Mouse (Mus musculus) kidney, postnatal 0 days (tissue): ENCODE measurements at regions not wholly inside any gene's neighbourhood (a gene's known extent, or its start where the extent isn't known, plus 50 kb on each side); places are given as distances from the start of the nearest gene placed in this dataset.

Experiments
- ATAC-seq: fragments of 200-750 bp; cut with Nextera tagmentation; replicated peaks from 2 replicates; pipeline ENCODE4 v1.8.0; 2017; ENCODE audit warnings: low read depth, moderate number of reproducible peaks, moderate TSS enrichment, moderate library complexity; ENCODE audit not compliant: low FRiP score
- DNase-seq: peaks from one replicate; pipeline ENCODE4 v3.0.0-alpha.2; 2016; ENCODE audit warnings: low spot score
- H3K27ac ChIP-seq: fragments of 300-500 bp; sonication (generic); 2 replicates; pipeline ENCODE4 v1.5.1; 2014; ENCODE audit warnings: mild to moderate bottlenecking
- H3K27me3 ChIP-seq: fragments of 300-500 bp; sonication (generic); 2 replicates; pipeline ENCODE4 v1.6.1; 2014; ENCODE audit warnings: low read length, mixed read lengths; ENCODE audit not compliant: insufficient read depth
- H3K36me3 ChIP-seq: fragments of 300-500 bp; sonication (generic); 2 replicates; pipeline ENCODE4 v1.6.1; 2014; ENCODE audit warnings: low read length, mixed read lengths; ENCODE audit not compliant: insufficient read depth
- H3K4me1 ChIP-seq: fragments of 300-500 bp; sonication (generic); replicated peaks from 2 replicates; pipeline ENCODE4 v1.6.1; 2014; ENCODE audit warnings: antibody characterized with exemption, low read length, mixed read lengths; ENCODE audit not compliant: insufficient read depth
- H3K4me2 ChIP-seq: fragments of 300-500 bp; sonication (generic); 2 replicates; pipeline ENCODE4 v1.6.1; 2014; ENCODE audit warnings: mild to moderate bottlenecking, low read length, moderate library complexity, mixed read lengths
- H3K4me3 ChIP-seq: fragments of 300-500 bp; sonication (generic); replicated peaks from 2 replicates; pipeline ENCODE4 v1.5.1; 2014; ENCODE audit warnings: low read depth, low read length
- H3K9ac ChIP-seq: fragments of 300-500 bp; sonication (generic); 2 replicates; pipeline ENCODE4 v1.6.1; 2014; ENCODE audit warnings: low read depth, low read length
- H3K9me3 ChIP-seq: fragments of 300-500 bp; sonication (generic); replicated peaks from 2 replicates; pipeline ENCODE4 v1.6.1; 2016; ENCODE audit warnings: low read length, inconsistent platforms, mixed read lengths
- CTCF ChIP-seq: IDR thresholded peaks from 2 replicates; pipeline ENCODE4 v1.5.1; 2016; ENCODE audit warnings: antibody characterized with exemption, low read depth, mild to moderate bottlenecking, moderate library complexity
- WGBS: fragments of 180-500 bp; shearing (Covaris S2); extraction: QIAGEN DNeasy Blood & Tissue Kit; methylation state at CpG from one replicate; pipeline ENCODE4 v1.1.7; 2014; 5-methylcytosine and 5-hydroxymethylcytosine counted together

- ATAC-seq (no peak), DNase-seq (peak; percentile 59)
- TF ChIP-seq CTCF = no peak
- H3K9ac ChIP-seq = no peak overlapping the region
- no peaks in the 10 kb centered on the region for H3K27me3 ChIP-seq
- no peak overlapping the region for H3K4me3 ChIP-seq
- no peaks in the 10 kb centered on the region for H3K36me3 ChIP-seq
- H3K9me3 ChIP-seq = no peaks in the 10 kb centered on the region
- 67% methylated on average over 10 of the region's 10 CpGs for WGBS
- H3K4me2 ChIP-seq = no peak overlapping the region
- no peak overlapping the region; the same call in 1 of the 2 replicates for H3K27ac ChIP-seq
- 0 out of 2 replicates have a peak, but pooled peaks cover under 1% of the 10 kb centered on the region for H3K4me1 ChIP-seq
Measured at GRCm38 (mm10) chr10:84055402-84056167, 332.9 kb downstream of the 1500009L16Rik start.

DNA sequence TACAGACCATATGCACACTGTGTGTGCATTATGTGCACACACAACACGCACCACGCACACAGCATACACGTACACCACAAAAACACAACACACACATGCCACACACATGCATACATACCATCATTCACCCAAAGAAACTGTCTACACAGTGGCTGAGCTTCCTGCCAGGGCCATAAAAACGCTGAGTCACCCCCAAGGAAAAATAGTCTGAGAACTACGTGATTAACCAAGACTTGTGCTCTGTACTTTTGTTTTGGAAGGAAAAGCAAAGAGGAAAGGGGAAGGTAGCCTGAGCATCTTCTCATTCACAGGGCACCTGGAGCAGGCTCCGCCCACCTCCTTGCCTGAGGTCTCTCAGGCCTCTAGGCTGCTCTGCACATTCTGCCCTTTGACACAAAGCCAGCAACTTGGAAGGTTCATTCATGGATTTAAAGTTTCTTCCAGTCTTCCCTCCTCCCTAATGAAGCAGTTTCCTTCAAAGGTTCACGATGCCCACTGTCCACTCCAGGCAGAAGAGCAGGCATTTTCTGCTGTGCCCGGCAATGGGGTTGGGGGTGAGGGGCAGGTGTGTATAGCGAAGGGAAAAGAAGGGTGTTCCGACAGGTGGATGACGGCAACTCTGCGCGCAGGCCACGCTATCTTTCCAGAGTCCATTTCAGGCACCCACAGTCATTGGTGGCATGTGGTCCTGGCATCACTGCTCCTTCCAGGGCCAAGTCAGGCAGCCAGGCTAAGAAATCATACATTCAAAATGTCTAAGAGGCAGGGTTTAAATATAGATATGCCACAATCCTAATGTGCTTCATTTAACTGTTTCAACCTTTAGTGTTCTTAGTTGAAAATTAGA lies 333.9 kb downstream of the 1500009L16Rik start:
- no peak; the same call in 1 of the 2 replicates for ATAC-seq
- Histone ChIP-seq H3K9ac (no peak overlapping the region), H3K4me3 (no peak overlapping the region), H3K27ac (no peak overlapping the region; the same call in 1 of the 2 replicates), H3K36me3 (no peaks in the 10 kb centered on the region), H3K9me3 (no peaks in the 10 kb centered on the region), H3K4me2 (no peak overlapping the region), H3K4me1 (0 out of 2 replicates have a peak, but pooled peaks cover 3% of the 10 kb centered on the region), H3K27me3 (no peaks in the 10 kb centered on the region)
- TF ChIP-seq CTCF = no peak
- WGBS = 79% methylated on average over 14 of the region's 14 CpGs
- peak; percentile 44 for DNase-seq

DNA sequence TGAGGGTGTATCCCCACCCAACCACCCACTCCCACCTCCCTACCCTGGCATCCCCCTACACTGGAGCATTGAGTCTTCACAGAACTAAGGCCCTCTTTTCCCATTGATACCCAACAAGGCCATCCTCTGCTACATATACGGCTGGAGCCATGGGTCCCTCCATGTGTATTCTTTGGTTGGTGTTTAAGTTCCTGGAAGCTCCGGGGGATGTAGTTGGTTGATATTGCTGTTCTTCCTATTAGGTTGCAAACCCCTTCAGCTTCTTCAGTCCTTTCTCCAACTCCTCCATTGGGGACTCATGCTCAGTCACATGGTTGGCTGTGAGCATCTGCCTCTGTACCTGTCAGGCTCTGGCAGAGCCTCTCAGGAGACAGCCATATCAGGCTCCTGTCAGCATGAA lies 335.6 kb downstream of the 1500009L16Rik start:
- 92% methylated on average over 2 of the region's 2 CpGs for WGBS
- Histone ChIP-seq H3K4me2 (no peak overlapping the region), H3K36me3 (no peaks in the 10 kb centered on the region), H3K27me3 (no peaks in the 10 kb centered on the region), H3K4me1 (0 out of 2 replicates have a peak, but pooled peaks cover 3% of the 10 kb centered on the region), H3K4me3 (no peak overlapping the region), H3K9me3 (no peaks in the 10 kb centered on the region), H3K27ac (no peak overlapping the region), H3K9ac (no peak overlapping the region)
- ATAC-seq = no peak
- DNase-seq = no peak
- no peak for TF ChIP-seq CTCF

GRCm38 (mm10) chr10:84059646-84060491 lies 337.2 kb downstream of the 1500009L16Rik start:
- Histone ChIP-seq H3K27ac (no peak overlapping the region), H3K4me2 (no peak overlapping the region), H3K9me3 (no peaks in the 10 kb centered on the region), H3K9ac (no peak overlapping the region), H3K27me3 (no peaks in the 10 kb centered on the region), H3K4me3 (no peak overlapping the region), H3K4me1 (0 out of 2 replicates have a peak, but pooled peaks cover 3% of the 10 kb centered on the region), H3K36me3 (no peaks in the 10 kb centered on the region)
- 92% methylated on average over 9 of the region's 9 CpGs for WGBS
- no peak for TF ChIP-seq CTCF
- ATAC-seq (no peak), DNase-seq (no peak)

GRCm38 (mm10) chr10:84060492-84061218 lies 338.0 kb downstream of the 1500009L16Rik start:
- Histone ChIP-seq H3K27ac (no peak overlapping the region), H3K9ac (no peak overlapping the region), H3K27me3 (no peaks in the 10 kb centered on the region), H3K9me3 (no peaks in the 10 kb centered on the region), H3K36me3 (no peaks in the 10 kb centered on the region), H3K4me3 (no peak overlapping the region), H3K4me2 (no peak overlapping the region), H3K4me1 (0 out of 2 replicates have a peak, but pooled peaks cover 3% of the 10 kb centered on the region)
- ATAC-seq (no peak), DNase-seq (peak; percentile 79)
- no peak for TF ChIP-seq CTCF
- 20% methylated on average over 7 of the region's 7 CpGs for WGBS
